Mouse (Mus musculus): Measurements from ENCODE around the gene Usp49. TPM values are rescaled to one million over a fixed set of nuclear protein-coding genes. Genes with fewer than 3 reads are reported as not detected.

Gene Usp49
- total and polyA plus RNA-seq, 2 experiments, result 2.1 to 2.2 TPM

DNA sequence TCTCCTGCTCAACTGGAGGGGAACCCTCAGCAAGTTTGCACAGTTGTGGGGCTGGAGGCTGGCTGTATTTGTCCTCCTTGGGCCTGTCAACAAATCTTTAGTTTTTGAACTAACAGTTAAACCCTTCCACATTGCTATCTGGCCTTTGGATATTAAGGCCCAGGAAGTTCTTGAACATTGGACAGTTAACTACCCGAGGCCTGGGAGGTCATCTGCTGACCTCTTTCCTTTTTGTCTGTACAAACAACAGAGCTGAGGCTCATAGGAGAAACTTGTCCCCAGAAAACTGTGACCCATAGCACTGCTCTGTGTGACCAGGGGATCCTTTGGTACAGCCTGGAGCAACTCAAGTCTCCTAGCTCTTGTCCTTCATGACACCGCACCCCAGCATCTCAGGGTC, 68.6 kb downstream of the Usp49 start:
- peaks cover 5% of the 10 kb centered on the region for H3K4me1 ChIP-seq (ENCODE audit: control insufficient read depth, insufficient read depth, low read length)
- WGBS, result 54% methylated on average over 2 of the region's 2 CpGs
- DNase-seq (ENCODE audit: extremely low read depth, low read depth, low spot score), result peak; percentile 27
- H3K79me2 ChIP-seq (ENCODE audit: control insufficient read depth, insufficient read depth, low read length), result no peaks in the 10 kb centered on the region; the same call in 1 of the 2 replicates
- no peak overlapping the region for H3K27ac ChIP-seq (replicated peaks; ENCODE audit: insufficient read depth, low read depth, low read length)
- H3K27me3 ChIP-seq (ENCODE audit: control insufficient read depth, insufficient read depth, low read length), result no peaks in the 10 kb centered on the region
- no peak for TF ChIP-seq POLR2A (IDR thresholded peaks at IDR 0.05; ENCODE audit: extremely low read depth, insufficient read depth, low read length)
- no peak for TF ChIP-seq CTCF (IDR thresholded peaks at IDR 0.05; ENCODE audit: low read depth, low read length)
- H3K9ac ChIP-seq (ENCODE audit: low read depth, low read length), result no peak overlapping the region
- H3K4me3 ChIP-seq (ENCODE audit: insufficient read depth, low read depth, low read length), result no peak overlapping the region
- H3K36me3 ChIP-seq (ENCODE audit: control insufficient read depth, insufficient read depth, low read length), result peaks cover 2% of the 10 kb centered on the region; the same call in 1 of the 2 replicates

DNA sequence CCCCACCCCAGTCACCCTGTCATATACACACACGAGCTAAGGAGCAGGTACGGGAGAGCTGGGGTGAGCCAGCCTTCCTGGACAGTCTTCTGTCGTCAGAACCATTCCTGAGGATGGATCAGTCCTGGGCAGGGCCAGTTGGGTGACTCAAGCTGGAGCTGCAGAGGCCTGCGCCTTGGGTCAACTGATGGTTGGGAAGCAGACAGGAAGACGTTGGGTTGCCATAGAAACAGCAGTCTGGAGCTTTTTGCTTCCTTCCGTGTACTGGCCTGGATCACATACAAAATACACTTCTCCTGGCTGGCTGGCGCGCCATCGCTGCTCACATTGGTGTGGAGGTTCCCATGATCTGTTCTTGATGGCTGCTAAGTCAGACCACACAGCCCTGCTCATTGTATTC, 71.3 kb downstream of the Usp49 start:
- no peak for TF ChIP-seq POLR2A (IDR thresholded peaks at IDR 0.05; ENCODE audit: extremely low read depth, insufficient read depth, low read length)
- TF ChIP-seq CTCF (IDR thresholded peaks at IDR 0.05; ENCODE audit: low read depth, low read length), result no peak
- Histone ChIP-seq H3K36me3 (ENCODE audit: control insufficient read depth, insufficient read depth, low read length) (peaks cover 2% of the 10 kb centered on the region; the same call in 1 of the 2 replicates), H3K4me1 (ENCODE audit: control insufficient read depth, insufficient read depth, low read length) (no peaks in the 10 kb centered on the region), H3K9ac (ENCODE audit: low read depth, low read length) (no peak overlapping the region), H3K79me2 (ENCODE audit: control insufficient read depth, insufficient read depth, low read length) (no peaks in the 10 kb centered on the region), H3K4me3 (ENCODE audit: insufficient read depth, low read depth, low read length) (no peak overlapping the region), H3K27me3 (ENCODE audit: control insufficient read depth, insufficient read depth, low read length) (no peaks in the 10 kb centered on the region), H3K27ac (replicated peaks; ENCODE audit: insufficient read depth, low read depth, low read length) (no peak overlapping the region)
- no peak for DNase-seq (ENCODE audit: extremely low read depth, low read depth, low spot score)
- 92% methylated on average over 9 of the region's 9 CpGs for WGBS

DNA sequence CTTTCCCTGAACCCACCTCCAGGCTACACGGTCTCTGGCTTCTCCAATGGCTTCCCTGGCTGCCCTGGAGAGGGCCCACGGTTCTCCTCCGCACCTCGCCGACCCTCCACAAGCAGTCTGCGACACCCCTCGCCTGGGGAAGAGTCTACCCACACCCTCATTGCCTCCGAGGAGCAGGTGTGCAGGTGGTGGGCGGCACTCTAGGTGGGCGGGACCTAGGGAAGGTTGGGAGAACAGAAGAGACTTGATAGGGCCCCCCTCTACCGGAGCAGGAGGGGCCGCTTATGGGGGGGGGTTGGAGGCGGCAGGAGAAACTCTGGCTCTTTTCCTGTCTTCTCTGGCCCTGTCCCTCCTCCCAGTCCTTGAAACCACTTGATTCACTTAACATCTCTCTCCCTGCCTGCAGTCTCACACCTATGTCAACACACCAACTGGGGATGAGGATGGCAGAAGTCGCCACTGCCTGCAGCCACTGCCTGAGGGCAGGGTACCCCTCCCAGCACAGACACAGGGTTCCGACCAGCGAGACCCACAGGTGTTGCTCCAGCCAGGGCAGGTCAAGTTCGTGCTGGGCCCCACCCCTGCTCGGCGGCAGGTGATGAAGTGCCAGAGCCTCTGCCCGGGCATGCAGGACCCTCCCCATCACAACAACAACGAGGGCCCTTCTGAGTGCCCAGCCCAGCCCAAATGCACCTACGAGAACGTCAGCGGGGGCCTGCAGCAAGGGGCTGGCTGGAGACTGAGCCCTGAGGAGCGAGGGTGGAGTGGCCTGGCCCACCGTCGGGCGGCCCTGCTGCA, 72.3 kb downstream of the Usp49 start:
- H3K27ac ChIP-seq (replicated peaks; ENCODE audit: insufficient read depth, low read depth, low read length), result no peak overlapping the region
- H3K9ac ChIP-seq (ENCODE audit: low read depth, low read length), result no peak overlapping the region
- no peak for TF ChIP-seq CTCF (IDR thresholded peaks at IDR 0.05; ENCODE audit: low read depth, low read length)
- no peak for TF ChIP-seq POLR2A (IDR thresholded peaks at IDR 0.05; ENCODE audit: extremely low read depth, insufficient read depth, low read length)
- no peaks in the 10 kb centered on the region for H3K4me1 ChIP-seq (ENCODE audit: control insufficient read depth, insufficient read depth, low read length)
- peaks cover 2% of the 10 kb centered on the region; the same call in 1 of the 2 replicates for H3K36me3 ChIP-seq (ENCODE audit: control insufficient read depth, insufficient read depth, low read length)
- no peak for DNase-seq (ENCODE audit: extremely low read depth, low read depth, low spot score)
- no peaks in the 10 kb centered on the region for H3K79me2 ChIP-seq (ENCODE audit: control insufficient read depth, insufficient read depth, low read length)
- H3K4me3 ChIP-seq (ENCODE audit: insufficient read depth, low read depth, low read length), result no peak overlapping the region
- WGBS, result 83% methylated on average over 28 of the region's 28 CpGs
- H3K27me3 ChIP-seq (ENCODE audit: control insufficient read depth, insufficient read depth, low read length), result no peaks in the 10 kb centered on the region

DNA sequence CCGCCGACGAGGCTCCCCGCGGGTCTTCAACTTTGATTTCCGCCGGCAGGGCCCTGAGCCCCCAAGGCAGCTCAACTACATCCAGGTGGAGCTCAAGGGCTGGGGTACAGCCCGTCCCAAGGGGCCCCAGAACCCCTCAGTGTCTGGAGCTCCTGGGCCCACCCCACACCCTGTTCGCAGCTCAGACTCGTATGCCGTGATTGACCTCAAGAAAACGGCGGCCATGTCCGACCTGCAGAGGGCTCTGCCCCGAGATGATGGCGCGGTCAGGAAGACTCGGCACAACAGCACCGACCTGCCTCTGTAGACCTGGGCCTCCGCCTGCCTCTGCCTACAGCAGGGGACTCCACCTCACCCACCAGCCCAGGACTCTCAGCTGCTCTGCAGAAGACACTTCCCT, 73.1 kb downstream of the Usp49 start:
- 75% methylated on average over 20 of the region's 20 CpGs for WGBS
- Histone ChIP-seq H3K4me1 (ENCODE audit: control insufficient read depth, insufficient read depth, low read length) (no peaks in the 10 kb centered on the region), H3K27ac (replicated peaks; ENCODE audit: insufficient read depth, low read depth, low read length) (no peak overlapping the region), H3K36me3 (ENCODE audit: control insufficient read depth, insufficient read depth, low read length) (peaks cover 2% of the 10 kb centered on the region; the same call in 1 of the 2 replicates), H3K9ac (ENCODE audit: low read depth, low read length) (no peak overlapping the region), H3K4me3 (ENCODE audit: insufficient read depth, low read depth, low read length) (no peak overlapping the region), H3K27me3 (ENCODE audit: control insufficient read depth, insufficient read depth, low read length) (no peaks in the 10 kb centered on the region), H3K79me2 (ENCODE audit: control insufficient read depth, insufficient read depth, low read length) (no peaks in the 10 kb centered on the region)
- TF ChIP-seq POLR2A (IDR thresholded peaks at IDR 0.05; ENCODE audit: extremely low read depth, insufficient read depth, low read length) (no peak), CTCF (IDR thresholded peaks at IDR 0.05; ENCODE audit: low read depth, low read length) (no peak)
- no peak for DNase-seq (ENCODE audit: extremely low read depth, low read depth, low spot score)

DNA sequence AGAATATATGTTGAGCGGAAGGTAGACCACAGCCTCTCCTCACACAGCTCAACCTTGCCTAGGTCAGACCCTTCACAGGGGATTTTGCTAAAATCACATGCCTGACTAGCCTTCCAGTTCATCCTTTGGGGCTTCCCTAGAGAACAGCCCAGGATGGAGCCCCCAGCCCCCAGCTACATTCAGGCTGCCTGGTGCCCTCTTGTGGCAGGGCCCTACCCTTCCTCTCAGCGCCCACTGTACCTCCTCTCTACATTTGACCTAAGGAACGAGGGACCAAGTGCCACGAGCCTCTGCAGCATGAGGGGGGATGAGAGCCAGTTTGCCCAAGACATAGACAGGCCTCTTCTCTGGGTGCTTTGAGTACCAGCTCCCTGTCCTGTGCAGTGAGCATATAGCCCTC, 74.2 kb downstream of the Usp49 start:
- no peaks in the 10 kb centered on the region for H3K4me1 ChIP-seq (ENCODE audit: control insufficient read depth, insufficient read depth, low read length)
- H3K36me3 ChIP-seq (ENCODE audit: control insufficient read depth, insufficient read depth, low read length), result peaks cover 2% of the 10 kb centered on the region; the same call in 1 of the 2 replicates
- no peak overlapping the region for H3K27ac ChIP-seq (replicated peaks; ENCODE audit: insufficient read depth, low read depth, low read length)
- no peaks in the 10 kb centered on the region for H3K27me3 ChIP-seq (ENCODE audit: control insufficient read depth, insufficient read depth, low read length)
- H3K9ac ChIP-seq (ENCODE audit: low read depth, low read length), result no peak overlapping the region
- TF ChIP-seq POLR2A (IDR thresholded peaks at IDR 0.05; ENCODE audit: extremely low read depth, insufficient read depth, low read length) (no peak), CTCF (IDR thresholded peaks at IDR 0.05; ENCODE audit: low read depth, low read length) (peak; percentile 22; the same call in 1 of the 2 replicates)
- DNase-seq (ENCODE audit: extremely low read depth, low read depth, low spot score), result no peak
- H3K4me3 ChIP-seq (ENCODE audit: insufficient read depth, low read depth, low read length), result no peak overlapping the region
- H3K79me2 ChIP-seq (ENCODE audit: control insufficient read depth, insufficient read depth, low read length), result no peaks in the 10 kb centered on the region
- 81% methylated on average over 4 of the region's 4 CpGs for WGBS

DNA sequence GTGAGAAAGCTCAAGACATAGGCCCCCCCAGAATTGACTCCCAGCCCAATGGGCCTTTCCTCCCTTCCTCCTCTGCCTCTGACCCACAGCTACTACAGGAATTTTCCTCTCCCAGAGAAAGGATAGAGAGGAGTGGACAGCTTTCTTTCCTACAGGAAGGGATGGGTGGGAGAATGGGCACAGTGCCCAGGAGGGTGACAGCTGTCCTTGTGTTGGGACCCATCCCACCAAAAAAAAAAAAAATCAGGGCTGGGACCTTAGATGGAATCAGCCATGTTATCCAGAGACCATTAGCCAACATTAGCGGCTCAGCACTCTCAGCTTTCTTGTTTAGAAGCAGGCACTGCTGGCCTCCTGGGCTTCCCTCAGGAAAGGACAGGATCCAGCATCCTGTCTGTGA, 75.7 kb downstream of the Usp49 start:
- Histone ChIP-seq H3K36me3 (ENCODE audit: control insufficient read depth, insufficient read depth, low read length) (peaks cover 2% of the 10 kb centered on the region; the same call in 1 of the 2 replicates), H3K27ac (replicated peaks; ENCODE audit: insufficient read depth, low read depth, low read length) (no peak overlapping the region), H3K4me1 (ENCODE audit: control insufficient read depth, insufficient read depth, low read length) (no peaks in the 10 kb centered on the region), H3K4me3 (ENCODE audit: insufficient read depth, low read depth, low read length) (no peak overlapping the region), H3K79me2 (ENCODE audit: control insufficient read depth, insufficient read depth, low read length) (no peaks in the 10 kb centered on the region), H3K27me3 (ENCODE audit: control insufficient read depth, insufficient read depth, low read length) (no peaks in the 10 kb centered on the region), H3K9ac (ENCODE audit: low read depth, low read length) (no peak overlapping the region)
- TF ChIP-seq POLR2A (IDR thresholded peaks at IDR 0.05; ENCODE audit: extremely low read depth, insufficient read depth, low read length) (no peak), CTCF (IDR thresholded peaks at IDR 0.05; ENCODE audit: low read depth, low read length) (no peak)
- 80% methylated on average over 1 of the region's 1 CpGs for WGBS
- DNase-seq (ENCODE audit: extremely low read depth, low read depth, low spot score), result no peak
